Mouse (Mus musculus) kidney, adult 9 months (tissue): ENCODE results near the gene Lima1.
"Not testable (repeated sequence)": the region's sequence is repeated elsewhere in the genome, so short reads cannot be mapped to it uniquely, and the experiment has no call there.

ENCODE experiments used
- DNase-seq: peaks from one replicate; pipeline ENCODE4 v3.0.0; 2022

The Lima1 gene

DNA sequence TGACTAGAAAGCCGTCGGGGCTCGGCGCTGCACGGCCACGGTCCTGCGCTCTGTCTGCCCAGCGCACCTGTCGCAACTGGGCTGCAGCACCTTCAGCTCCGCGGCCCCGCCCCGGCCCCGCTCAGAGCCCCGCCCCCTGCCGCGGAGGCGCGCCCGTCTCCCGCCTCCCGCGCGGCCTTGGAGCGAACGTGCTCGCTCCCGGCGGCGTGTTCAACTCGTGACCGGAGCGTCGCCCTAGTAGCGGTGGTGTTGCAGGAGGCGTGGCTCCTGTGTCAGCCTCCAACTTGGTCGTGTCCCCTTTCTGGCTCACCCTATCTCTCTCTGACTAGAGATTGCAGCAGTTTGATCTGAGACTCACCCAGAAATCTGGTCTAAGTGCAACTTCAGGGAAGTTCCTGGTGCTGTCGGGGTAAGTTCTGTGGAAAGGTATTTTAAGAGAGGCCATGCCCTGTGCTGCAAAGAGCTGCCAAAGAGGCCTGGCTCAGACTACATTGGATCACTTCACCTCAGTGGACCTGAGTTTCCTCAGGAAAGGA is at the start of gene Lima1:
TSS of gene Lima1 (minus strand) at position 123 of the 536 bp plus-strand sequence.
- DNase-seq: peak; percentile 92

DNA sequence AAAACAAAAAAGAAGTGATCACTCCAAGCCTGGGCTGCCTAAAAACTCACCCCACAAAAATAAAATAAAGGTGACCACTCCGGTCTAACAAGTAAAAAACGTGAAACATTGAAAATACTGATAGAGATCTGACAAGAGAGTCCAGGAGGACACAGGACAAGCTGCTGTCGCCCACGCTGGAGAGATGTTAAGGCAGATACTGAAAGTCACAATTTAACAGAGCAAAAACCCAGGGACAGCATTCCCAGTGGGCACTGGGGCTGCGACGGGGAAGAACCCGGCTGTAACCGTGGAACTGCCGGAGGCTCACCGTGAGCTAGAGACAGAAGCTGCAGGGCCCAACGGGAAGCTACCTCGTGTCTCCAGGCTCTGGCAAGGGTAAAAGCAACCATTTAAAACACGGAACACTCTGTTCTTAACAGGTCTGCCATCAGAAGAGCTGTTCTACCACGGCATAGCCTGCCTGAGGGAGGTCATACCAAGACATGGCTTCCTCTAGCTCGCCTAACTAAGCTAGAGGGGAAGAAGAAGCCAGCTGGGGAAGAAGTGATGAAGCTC is 44.4 kb upstream of the Lima1 start:
- DNase-seq: no peak

DNA sequence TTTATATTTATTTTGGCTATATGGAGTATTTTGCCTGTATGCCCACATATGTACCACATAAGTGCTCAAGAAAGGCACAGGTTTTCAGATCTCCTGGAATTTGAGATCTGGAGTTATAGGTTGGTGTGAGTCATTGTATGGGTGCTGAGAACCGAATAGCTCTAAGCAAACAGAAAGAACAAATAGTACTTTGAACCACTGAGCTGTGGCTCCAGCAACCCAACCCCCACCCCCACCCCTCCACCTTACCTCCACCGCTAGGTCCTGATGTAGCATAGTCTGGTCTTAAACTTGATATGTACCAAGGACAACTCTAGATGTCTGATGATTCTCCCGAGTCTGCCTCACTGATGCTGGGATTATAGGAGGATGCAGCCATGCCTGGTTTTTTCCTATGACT is 42.0 kb upstream of the Lima1 start:
- no peak for DNase-seq

DNA sequence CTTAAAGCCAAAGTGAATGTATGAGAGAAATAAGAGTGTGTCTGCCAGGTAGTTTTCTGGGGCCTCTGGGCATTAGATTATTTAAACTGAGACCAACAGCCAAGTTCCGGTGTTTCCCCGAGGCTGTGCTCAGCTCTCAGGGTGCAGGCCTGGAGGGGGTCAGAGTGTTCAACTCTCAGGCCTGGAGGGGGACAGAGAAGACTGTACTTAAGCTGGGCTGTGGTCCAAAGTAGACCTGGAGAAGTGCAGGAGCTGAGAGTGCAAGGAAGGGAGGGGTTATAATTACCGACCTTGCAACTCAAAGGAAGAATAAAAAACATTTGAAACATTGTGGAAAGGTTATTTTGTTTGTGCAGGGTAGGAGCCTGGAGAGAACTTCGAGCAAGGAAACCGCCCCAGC is 39.4 kb upstream of the Lima1 start:
- DNase-seq: no peak

DNA sequence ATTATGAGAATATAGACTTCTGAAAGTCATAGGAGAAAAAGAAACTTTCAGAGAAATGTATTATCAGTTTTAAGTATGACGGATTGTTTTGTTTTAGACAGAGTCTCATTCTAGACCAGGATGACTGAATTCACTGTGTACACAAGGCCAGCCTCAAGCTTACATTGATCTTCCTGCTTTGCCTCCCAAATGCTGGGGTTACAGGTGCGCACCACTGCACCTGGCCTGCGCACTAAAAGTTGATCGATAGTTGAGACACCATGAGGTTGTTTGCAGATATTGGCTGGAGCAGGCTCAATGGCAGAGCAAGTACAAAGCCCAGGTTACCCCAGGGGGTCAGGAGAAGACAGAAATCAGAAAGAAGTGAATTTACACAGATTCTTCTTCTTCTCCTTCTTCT is 36.5 kb upstream of the Lima1 start:
- no peak for DNase-seq

DNA sequence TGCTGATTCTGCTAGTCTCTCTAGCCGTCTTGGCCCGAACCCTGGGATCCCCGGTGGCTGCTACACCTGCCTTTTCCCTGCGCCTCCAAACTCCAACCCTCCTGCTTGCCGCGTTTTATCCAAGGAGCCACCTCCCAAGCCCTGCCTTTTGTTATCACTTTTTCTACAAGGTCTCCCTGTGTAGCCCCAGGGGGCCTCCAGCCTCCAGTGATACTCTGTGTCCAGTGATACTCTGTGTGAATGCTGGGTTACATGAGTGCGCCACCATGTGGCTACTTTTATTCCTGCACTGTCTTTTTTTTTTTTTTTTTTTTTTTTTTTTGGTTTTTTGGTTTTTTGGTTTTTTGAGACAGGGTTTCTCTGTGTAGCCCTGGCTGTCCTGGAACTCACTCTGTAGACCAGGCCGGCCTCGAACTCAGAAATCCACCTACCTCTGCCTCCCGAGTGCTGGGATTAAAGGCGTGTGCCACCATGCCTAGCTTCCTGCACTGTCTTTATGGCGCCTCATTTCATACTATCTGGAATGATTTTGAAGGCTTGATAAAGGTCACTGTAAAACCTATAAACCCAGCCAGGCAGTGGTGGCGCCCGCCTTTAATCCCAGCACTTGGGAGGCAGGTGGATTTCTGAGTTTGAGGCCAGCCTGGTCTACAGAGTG is 34.2 kb upstream of the Lima1 start:
- not testable (repeated sequence) for DNase-seq

DNA sequence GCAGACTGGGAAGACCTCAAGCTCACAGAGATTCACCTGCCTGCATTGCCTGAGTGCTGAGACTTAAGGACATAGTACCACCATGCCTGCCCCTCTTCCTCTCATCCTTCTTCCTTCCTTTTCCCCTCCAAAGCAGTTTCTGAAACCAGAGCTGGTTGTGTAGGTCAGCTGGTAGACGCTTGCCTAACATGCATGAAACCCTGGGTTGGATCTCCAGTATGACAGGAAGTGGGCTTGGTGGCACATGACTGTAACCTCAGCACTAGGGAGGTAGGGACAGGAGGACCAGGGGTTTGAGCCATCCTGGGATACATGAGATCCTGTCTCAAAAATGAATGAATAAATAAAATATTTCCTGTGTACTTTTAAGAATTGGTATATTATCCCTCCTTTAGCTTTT is 32.3 kb upstream of the Lima1 start:
- DNase-seq: no peak

DNA sequence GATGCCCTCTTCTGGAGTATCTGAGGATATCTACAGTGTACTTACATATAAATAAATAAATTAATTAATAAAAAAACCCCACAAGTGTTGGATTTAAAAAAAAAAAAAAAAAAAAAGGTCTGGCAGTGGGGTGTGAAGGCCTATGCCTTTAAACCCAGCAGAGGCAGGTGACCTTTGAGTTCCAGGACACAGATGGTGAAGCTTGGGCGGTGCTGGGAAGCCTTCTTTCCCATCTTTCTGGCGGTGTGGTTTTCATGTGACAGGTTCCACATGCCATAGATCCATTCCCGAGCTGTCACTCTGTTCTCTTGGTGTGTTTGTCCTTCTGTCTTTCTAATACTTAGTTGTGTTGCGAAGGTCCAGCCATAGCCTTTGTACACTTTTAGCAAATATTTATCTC is 31.8 kb upstream of the Lima1 start:
- DNase-seq: no peak

DNA sequence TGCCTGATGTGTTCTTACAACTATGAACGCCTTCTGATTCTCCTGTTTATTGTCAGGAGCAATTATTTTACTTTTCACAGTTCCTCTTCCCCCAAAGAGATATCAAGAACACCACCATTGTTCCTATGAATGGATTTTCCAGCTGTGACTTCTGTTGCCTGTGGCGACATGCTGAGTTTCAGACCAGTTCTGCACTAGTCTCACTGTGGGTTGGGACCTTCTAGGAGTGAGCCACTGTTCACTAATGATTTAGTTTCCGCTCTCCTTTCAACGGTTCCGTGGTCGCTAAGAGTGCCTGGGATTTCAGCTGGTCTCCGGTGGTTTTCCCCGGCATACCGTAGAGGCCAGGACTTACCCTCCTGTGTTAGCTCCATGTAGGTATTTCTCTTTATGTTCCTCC is 29.6 kb upstream of the Lima1 start:
- no peak for DNase-seq

DNA sequence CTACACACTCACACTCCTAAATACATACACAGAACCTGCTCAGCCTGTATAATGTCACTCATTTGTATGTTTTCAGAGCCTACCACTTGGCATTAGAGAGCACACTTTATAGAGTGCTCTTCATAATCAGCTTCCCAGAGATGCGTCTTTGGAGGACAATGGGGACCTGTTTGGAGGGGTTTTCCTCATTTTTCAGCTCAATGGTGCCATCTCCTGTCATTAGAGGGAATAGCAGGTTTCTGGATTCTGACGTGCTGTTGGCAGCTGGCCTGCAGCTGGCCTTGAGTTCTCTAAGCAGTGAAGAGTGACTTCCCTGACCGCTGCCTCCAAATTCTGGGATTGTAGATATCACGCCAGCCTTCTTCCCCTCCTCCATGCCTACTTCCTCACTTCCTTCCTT is 29.1 kb upstream of the Lima1 start:
- DNase-seq: peak; percentile 89

DNA sequence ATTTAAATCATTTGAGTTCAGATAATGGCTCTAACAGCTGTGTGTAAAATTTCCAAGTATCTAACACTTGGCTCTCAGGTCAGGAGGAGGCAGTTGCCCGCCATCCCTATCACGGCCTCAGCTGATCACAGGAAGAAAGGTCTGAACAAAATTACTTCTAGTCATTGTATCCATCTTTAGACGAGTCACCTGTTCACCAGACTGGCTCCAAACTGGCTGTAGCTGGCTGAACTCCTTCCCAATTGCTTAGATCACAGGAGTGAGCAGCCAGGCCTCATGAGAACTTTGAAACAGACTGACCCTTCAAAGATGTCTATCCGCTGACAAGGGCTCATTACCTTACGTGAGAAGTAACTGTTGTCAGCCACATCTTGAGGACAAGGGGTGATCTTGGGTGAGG is 28.0 kb upstream of the Lima1 start:
- peak; percentile 44 for DNase-seq

DNA sequence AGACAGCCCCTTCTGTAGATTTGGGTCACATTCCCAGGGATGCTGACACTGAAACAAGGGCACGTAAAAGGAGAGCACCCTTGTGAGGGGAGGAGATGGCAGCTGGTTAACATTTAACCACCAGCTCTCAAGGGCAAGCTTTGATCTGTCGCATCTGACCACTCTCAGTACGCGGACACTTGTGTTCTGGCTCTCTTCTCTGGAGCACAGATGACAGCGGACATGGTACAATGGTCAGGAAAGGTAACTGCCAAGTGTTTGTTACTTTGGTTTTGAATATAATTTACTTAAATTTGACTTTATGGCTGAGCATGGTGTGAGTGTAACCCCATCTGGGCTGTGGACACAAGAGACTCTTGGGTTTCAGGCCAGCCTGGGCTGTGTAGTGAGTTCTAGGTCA is 27.5 kb upstream of the Lima1 start:
- peak; percentile 80 for DNase-seq

DNA sequence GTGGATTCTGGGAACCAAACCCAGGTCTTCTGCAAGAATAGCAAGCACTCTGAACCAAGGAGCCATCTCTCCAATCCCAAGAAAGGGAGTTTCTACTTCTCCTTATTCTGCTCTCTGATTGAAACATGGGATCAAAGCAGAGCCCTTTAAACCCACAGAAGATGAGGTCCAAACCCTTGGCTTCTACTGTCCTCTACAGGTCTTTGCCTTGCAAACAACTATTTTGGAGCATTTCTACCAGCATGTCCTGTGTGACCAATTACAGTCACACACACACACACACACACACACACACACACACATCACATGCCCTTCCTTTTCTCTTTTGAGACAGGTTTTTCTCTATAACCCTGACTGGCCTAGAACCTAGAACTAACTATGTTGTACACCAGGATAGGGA is 21.4 kb upstream of the Lima1 start:
- no peak for DNase-seq

DNA sequence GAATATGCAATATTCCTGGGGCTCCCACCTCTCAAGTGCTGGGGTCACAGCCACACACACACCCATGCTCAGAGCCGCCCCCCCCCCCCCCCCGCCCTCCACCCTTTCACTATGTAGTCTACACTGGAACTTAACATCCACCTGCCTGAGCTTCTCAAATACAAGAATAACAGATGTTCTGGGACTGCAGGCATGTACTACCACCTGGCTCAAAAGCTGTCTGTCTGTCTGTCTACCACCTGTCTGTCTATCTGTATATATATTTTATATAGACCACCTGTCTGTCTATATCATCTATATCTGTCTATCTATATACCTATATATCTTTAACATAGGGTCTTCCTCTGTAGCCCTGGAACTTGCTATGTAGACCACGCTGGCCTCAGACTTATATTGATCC is 16.1 kb upstream of the Lima1 start:
- no peak for DNase-seq

DNA sequence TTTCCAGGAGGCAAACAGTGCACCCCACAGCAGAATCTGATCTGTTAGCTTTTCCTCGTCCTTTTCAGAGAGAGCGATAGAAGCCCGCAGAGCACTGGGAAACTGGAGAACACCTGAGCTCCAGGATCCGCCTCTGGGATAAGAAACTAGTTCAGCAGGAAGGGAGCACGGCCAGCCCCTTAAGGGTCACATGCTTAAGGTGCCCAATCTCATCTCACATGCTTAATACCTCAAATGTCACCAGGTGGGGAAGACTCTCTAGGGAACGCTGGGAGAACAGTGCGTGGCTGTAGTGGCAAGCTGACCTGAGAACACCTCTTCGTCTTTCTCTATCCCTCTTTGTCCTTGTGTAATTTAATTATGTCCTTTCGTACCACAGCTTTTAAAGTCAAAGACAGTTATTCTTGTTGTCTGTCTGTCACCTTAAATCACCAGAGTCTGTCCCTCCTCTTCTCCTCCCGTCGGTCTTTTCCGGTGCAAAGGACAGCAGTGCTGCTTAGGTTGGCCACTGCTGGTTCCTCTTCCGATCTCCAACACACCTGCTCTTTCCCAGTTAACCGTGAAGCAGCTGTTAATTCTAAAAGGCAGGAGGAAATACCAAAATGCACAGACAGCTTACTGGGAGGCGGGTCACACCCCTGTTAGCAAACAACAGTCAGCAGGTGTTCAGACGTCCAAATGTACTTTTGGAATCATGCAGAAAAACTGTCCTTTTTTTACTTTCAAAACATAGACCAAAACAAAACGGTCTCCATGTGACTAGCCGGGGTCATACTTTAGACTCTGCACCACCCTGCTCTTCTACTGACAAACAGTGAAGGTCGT is 15.4 kb upstream of the Lima1 start:
- DNase-seq: peak; percentile 91

DNA sequence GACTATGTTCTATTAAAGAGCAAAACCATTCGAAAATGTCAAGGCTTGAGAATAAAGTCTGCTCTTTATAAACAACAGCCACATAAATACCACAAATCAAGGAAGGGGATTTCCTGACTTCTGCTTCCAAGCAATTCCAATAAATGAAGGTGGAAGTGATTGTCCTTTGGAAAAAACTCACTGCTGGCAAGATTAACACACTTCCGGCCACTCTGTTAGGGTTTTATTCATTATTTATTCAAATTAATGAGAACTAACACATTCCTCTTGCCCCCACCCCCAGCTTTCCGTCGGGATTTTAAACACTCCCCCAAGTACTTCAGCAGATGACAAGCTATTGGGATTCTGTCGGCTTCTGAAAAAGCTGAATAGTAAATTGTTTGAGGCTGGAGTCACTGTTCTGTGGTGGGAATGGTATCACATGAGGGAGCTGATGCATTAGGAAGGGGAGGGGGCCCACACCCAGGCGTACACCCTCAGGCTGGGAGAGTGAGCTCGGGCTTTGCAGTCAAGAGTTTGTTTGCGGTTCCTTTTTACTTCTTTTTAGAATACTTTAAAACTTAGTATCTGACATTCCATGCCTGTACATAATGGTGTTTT is 14.1 kb upstream of the Lima1 start:
- peak; percentile 46 for DNase-seq

DNA sequence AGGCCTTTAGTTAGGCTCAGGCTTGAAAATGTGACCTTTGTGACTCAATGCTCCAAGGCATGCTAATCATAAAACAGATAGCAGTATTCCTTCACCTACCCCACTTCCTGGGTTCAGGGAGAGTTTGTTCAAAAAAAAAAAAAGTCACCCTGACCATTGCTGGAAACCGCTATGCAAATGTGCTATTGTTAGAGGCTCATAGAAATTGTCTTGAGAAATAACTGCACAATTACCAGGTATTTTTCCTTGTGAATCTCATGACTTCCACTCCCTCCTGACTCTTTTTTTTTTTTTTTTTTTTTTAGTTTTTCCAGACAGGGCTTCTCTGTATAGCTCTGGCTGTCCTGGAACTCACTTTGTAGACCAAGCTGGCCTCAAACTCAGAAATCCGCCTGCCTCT is 11.9 kb upstream of the Lima1 start:
- DNase-seq: not testable (repeated sequence)

DNA sequence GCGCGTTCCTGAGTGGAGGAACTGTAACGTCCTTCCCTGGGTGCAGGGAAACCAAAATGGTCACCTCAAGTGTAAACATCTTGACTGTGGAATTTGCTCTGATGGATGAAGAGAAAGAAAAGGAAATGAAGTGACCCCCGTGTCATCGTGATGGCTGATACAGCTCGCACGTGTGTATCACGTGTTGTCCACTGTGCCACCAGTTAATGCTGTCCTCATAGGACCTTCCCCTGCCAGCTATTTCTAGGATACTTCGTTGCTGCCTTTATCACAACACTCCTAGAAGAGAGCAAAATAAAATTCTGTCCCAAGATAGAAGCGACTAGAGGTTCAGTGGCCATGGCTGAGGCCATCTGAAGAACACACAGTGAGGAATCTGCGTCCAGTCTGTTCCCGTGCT is 8.8 kb upstream of the Lima1 start:
- DNase-seq: no peak

DNA sequence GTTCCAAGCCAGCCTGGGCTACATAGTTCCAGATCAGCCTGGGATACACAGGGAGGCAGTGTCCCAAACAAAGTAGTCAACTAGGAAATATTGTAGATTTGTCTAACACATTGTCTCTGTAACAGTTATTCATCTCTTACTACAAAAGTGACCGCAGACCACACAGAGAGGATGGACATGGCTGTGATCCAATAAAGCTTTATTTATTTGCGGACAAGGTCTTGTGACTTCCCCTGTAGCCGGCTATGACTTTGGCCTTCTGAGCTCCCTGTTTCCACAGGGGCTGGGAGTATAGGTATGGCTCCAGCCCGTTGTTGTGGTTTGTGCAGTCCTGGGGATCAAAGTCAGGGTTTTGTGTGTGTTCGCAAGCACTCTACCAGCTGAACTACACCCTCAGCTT is 3.3 kb upstream of the Lima1 start:
- DNase-seq: peak; percentile 60

DNA sequence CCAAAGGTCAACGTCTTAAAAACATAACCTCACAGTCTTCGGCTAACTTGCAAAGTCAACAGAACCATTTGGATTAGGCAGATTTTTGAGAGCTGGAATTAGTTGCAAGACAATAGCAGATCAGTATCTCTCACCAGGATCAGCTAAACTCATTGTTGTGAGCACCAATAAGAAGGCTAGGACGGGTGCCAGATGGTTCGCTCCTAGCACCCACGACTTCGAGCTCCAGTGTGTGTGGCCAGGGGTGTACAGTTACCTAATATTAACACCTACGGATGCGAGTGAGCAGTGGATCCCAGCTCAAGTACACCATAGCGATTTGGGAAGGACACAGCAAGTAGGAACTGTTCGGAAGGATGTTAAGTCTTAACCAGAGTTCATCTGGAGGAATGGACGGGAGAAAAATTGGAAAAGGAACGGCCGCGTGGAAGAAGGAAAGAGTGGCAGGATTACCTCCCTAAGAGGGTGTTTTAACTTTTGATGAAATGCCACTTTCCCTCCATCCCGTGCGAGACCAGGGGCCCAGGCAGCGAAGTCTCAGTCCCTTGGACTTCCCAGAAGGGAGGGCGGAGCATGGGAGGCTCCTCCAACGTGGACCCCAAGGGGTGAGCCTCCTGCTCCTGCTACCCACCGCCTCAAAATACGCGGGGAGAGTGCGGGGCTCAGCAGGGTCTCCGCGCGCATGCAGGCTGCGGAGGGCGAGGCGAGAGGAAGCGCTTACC is 483 bp downstream of the Lima1 start:
- peak; percentile 66 for DNase-seq

DNA sequence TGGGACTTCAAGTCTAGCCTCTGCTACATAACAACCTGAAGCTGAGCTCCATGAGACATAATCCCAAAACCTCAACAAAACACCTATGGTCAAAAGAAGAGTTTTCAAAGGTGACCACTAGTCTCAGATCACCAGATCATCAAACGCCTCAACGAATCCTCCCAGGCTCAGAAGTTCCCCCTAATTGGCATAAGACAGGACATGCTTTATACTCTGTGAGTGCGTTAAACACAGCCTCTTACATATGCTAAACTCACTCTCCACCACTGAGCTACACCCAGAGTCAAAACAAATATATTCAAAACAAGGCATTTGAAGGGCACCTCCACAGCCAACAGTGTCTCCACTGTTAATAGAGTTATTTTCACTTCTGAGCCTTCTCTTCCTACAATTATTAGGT is 2.7 kb downstream of the Lima1 start:
- DNase-seq: no peak

DNA sequence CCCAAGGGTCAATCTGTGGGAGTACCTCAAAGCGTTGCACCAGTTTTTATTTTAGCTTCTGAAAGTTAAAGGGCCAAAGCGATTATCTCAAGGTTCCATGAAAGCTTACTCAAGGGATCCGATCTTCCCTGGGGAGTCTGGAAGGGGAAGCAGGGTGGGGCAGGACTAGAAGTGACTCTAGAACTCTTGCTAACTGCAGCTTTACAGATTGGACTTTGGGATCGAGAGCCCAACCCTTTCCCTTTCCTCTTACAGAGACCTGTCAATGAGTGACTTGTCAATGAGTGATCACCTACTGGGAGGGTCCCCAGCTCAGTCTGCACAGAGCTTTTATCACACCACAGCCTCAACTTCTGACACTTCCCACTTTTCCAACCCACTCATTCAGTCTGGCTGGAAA is 7.6 kb downstream of the Lima1 start:
- DNase-seq: peak; percentile 77
